Mouse (Mus musculus) left cerebral cortex, adult 18-20 months (tissue): Measurements from ENCODE around the gene Tmem100. TPM values are rescaled to one million over a fixed set of nuclear protein-coding genes. Genes with fewer than 3 reads are reported as not detected.

Experiments used
- DNase-seq, 2 experiments: peaks; one replicate each; pipeline ENCODE4 v3.0.0; 2021 to 2022; ENCODE audit warnings: low spot score in 2 of 2, mixed read lengths in 1 of 2
- total RNA-seq, 2 experiments: library from RNA; stranded (reverse); gene quantifications; 2 replicates each; pipeline ENCODE4 v1.2.3; 2021

Gene Tmem100
- total RNA-seq, 2 experiments from 2014 or later = 12.3 to 18.2 TPM

DNA sequence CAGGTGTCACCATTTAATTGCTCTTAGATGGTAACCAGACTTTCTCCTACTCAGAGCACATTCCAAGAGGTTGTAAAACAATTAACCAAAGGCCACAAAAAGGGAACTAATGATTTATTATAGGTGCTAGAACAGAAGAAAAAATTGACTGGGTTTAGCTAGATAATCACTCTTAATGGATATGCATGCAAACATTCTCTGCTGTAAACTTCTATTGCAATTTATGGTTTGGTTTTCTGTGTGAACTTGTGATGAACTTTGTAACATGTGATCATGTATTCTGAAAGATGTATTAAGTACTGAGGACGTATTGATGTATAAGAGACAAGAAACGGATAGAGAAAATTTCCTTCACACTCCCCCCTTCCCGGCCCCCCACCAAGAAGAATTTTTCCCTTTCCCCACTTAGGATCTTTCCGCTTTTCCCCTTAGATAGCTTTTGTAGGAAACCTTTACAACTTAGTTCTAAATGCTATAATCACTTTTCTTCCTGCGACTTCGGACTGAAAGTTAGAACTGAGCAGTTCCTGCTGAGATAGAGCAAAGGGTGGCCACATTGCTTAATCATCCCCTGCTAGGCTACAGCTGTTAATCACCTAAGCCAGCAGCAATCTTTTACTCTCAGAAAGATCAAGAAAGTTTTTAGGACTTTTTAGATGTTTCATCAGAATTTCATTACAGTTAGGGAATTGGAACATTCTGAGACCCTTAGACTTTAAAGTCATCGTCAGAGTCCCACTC lies 22.2 kb upstream of the Tmem100 start:
- DNase-seq = no peak

DNA sequence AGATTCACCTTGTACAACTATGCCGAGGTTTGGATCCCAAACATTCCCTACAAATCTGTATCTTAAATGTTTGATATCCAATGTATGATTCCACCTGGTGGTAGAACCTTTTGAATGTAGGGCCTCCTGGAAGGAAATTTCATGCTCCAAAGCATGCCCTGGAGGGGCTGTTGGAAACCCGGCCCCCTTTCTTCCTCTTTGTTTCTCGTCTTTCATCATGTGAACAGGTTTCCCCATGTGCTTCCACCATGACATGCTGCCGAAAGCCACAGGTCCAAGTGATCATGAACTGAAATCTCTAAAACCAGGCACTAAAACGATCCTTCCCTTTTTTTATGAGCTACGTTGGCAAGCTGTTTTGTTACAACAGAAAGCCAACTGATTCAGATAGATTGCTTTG lies 16.5 kb upstream of the Tmem100 start:
- DNase-seq = no peak

DNA sequence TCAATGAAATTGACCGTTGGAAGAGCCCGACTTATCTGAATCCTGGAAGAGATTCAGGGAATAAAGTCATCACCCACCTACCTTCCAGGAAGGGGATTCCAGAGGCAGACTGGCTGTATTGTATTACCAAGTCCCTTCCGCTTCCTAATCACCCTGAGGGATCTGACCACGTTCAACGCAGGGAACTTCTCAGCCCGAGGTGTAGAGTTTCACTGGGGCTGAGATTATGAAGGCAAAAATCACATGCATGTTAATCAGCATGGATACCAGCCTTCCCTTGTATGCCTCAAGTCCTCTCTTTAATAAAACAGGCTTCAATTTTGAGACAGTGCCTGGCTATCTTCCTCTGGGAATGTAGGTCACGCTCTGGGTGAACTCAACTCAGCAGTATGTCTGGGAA lies 14.9 kb upstream of the Tmem100 start:
- DNase-seq = no peak

DNA sequence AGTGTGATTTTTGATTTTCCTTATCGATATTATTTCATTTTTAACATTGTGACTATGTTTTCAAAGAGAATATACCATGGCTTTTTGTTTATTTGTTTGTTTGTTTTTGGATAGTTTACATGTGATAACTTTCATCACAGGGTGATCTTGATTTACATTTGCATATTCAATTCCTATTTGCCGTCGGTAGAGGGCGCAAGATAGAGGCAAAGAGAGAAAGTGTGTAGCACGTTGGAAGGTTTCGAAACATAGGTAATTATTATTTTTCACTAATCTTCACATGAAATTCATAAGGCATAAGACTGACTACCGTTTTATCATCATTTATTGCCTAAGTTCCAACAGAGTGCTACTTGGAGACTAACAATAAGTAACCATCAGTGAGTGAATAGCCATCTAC lies 11.0 kb upstream of the Tmem100 start:
- DNase-seq = peak; percentile 27 to 60

DNA sequence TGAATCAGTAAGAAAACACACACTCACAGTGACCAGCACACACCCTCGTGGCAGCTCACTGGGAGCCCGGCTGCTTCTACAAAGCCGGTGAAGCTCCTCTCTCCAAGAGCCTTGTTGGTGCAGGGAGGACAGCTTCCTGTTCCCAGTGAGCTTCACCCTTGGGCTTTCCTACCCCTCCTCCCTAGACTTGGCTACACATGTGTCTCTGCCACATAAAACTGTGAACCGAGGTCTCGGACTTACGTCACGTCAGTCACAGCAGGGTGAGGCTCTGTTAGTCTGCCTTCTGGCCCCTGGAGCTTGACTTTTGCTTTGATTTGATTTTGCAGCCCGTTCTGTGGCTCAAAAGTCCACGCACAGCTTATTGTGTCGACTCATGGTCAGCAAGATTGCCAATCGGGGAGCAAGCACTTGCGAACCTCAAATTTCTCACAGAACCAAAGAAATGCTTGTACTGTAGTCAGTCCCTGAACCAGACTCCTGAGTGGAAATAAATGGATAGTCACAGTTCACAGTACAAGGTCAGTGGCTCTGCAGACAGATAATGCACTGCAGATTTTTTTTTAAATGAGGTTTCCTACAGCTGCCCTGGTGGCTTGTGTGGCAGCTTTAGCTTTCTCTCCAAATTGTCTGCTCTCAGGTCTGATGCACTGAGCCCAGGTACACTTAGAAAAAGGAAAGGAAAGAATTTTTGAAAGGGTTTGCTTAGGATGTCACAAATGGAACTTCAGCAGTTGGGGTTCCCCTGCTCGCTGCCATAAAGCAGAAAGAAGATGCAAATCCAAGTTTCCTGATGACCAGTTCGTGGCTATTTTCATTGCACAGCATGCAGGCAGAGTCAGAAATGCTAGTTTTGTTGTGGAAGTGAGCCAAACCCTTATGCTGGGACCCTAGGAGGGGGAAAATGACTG lies 4.0 kb upstream of the Tmem100 start:
- no peak for DNase-seq

DNA sequence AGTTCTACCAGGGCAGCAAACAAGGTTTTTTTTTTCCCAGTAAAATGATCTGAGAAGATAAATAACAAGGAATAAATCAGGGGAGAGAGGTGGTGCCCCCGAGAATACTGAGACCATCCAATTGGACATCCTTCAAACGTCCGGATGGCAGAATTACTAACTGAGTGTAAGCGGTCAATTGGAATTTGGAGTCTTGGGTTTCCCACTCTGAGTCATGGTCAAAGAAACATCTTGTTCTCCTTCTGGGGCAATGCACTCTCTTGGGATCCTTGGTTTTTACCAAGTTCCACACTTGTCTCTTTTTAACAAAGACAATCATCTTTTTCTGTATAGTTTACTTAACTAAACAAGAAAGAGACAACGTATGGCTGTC lies 3.4 kb upstream of the Tmem100 start:
- no peak for DNase-seq

DNA sequence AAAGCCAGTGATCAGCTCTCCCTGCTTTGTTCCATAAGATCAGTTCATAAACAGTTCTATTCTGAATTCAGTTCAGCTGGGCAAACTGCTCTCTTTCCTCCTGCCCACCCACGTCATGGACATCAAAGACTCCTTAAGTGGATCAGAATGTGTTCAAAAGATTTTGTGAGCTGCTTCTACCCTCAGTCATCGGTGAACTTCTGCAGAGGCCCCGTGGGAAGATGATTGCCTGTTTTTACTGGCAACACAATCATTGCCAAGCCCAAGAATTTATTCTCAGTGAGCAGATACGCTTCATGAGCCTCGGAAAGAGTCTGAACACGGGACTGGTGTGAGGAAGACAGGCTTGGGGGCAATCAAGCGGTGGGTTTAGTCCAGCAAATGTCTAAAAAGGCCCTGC lies 2.9 kb upstream of the Tmem100 start:
- DNase-seq = no peak

DNA sequence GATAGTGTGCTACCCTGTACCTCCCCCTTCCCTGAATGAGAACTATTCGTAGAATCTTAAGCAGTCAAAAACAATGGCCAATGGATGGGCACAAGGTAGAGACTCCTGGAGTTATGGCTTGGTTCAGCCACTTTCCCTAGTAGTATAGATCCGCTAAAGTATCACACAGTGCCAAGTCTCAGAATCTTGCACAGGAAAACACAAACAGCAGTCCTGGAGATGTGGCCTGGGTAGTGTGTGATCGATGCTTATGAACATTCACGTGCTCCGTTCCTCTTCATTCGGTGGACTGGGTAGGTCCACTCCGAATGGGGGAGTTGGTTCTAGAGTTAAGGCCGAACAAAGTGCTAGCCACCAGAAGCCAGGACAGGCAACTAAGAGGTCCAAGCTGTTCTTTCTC lies 1.4 kb upstream of the Tmem100 start:
- no peak for DNase-seq

DNA sequence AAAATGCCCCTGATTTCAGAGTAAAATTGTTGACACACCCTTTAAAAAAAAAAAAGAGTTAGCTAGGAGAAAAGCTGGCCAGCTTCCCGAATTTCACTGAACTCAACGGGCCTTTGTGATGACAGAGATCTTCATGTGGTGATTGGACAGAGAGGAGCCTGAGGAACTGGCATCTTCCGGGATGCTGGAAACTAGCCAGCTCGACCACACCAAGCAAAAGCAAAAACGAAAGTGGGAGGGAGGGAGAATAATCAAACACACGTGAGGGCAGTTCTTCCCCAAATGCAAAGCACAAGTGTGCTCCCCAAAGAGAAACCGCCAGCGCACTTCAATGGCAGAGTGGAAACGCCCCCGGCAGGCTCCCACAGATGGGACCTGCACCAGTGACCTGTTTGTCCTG lies 794 bp upstream of the Tmem100 start:
- DNase-seq = no peak

DNA sequence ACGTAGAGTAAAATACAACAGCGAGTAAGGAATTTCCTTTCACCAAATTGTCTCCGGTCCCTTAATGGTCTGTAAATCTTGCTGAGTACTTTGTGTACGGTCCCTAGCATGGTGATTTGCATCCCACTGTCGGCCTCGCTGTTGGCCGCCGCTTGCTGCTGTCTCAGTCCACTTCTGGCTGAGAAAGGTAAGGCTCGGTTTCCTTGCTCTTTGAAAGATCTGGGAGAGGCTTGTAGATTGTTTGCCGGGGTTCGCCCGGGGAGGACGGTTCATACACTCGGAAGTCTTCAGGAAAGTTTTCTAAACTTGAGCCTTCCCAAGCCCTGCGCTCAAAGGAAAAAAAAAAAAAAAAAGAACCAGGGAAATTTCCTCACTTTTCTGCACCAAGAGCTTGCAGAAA lies 409 bp downstream of the Tmem100 start:
- peak; percentile 24 to 30 for DNase-seq

DNA sequence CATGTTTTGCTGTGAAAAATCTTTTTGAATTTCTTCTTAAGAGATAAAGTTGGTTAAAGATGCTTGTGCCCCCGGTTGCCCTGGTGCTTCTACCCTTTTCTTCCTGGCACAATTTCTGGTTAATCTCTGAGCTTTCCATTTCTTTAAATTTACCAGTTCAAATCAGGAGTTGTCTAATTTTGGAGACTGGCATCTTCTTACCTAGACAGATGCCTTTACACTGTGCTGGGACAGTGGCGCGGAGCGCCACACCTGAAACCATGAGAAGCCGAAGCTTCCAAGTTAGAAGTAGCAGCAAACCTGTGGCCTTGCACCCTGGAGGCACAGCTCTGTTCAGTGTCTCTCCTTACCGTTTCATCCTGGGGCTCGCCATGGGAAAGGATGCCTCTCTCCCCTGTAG lies 928 bp downstream of the Tmem100 start:
- no peak for DNase-seq

DNA sequence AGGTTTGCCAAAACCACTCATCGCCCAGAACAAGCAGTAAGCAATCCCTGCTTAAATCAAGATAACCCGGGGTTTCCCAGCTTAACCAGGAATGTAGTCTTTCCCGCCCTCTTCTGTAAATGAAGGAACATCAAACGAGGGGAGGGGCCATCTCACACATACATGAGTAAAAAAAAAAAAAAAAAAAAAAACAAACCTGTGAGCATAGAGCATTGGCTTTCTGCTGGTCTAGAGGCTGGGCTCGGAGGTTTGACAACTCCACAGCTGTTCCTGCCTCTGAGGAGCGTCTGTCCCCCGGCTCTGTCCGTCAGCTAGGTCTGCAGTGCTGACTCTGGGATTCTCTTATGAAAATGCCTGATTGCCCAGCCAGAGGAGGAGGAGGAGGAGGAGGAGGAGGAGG lies 2.7 kb downstream of the Tmem100 start:
- no peak for DNase-seq

DNA sequence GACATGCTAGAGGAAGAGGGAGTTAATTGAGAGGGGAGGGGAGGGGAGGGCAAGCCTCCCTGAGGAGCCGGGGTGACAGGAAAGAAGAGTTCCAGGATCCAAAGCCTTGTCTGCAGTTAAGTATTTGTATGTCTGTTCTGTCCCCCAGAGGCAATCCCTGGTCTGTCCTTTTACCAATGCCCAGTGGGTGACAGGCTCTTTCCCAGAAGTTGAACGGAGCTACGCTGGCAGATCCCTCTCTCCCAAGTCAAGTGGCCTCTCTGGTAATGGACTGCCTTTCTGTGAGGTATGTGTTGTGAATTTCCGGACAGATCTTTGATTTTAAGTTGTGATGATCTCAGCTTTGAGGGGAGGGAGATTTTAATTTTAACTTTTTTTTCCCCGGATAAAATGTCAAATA lies 3.3 kb downstream of the Tmem100 start:
- DNase-seq = no peak

DNA sequence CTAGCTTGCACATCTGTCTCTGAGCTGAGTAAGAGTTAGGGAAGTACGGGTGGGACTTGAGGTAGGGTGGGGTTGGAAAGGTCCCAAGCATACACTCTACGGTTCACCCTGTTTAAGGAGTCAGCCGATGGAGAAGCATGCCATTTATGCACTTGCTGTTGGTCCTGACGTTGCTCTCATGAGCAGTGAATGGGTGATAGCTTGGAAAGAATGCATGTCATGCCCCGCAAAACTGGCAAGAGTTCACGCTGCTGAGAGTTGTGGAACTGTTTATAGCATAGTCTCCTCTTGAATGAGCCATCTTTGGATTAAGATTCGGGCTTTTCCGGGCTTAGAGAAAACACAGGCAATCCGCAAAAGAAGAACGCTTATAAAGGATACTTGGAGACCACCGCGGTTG lies 4.5 kb downstream of the Tmem100 start:
- no peak for DNase-seq

DNA sequence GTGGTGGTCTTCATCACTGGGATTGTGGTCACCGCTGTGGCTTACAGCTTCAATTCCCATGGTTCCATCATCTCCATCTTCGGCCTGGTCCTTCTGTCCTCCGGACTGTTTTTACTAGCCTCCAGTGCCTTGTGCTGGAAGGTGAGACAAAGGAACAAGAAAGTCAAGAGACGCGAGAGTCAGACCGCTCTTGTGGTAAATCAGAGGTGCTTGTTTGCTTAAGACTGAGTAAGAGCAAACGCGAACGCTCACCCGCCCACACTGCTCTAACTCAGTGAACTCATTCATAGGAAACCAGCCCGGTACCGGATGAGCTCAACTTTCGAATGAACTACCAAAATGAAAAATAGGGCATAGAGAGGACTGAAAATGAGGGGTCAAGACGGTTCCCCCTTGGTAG lies 5.4 kb downstream of the Tmem100 start:
- DNase-seq = no peak

DNA sequence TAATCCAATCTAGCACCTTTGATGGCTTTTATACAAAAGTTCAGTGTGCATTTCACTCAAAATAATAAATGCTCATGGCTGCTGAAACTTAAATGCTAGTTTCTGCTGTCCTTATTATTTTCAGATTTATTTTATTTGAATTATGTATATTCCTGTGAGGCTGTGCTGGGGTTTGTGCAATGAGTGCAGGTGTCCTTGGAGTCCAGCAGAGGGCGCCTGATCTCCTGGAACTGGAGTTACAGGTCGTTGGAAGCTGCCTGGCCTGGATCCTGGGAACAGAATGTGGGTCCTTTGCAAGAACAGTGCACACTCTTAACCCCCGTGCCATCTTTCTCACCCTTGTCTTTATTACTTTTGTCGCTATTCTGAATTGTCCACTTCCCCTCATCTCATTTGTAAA lies 6.3 kb downstream of the Tmem100 start:
- DNase-seq = no peak

DNA sequence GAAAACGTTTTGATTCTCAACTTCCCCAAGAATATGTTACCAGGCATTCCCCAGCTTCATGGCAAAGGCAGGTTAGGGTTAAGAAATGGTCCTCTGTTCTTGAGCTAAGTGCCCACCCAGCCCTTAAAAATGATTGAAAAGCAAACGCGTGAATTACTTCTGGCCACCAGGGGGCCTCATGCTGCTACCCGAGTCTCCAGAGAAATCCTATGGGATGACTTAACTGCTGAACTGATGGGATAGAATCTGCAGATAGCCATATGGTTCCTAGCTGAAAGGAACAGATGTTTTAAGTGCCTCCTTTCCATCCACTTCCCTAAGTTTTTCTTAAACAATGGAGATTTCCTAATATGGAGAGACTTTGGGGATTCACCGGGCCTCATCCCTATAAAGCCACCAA lies 7.9 kb downstream of the Tmem100 start:
- DNase-seq = peak; percentile 42 to 63

DNA sequence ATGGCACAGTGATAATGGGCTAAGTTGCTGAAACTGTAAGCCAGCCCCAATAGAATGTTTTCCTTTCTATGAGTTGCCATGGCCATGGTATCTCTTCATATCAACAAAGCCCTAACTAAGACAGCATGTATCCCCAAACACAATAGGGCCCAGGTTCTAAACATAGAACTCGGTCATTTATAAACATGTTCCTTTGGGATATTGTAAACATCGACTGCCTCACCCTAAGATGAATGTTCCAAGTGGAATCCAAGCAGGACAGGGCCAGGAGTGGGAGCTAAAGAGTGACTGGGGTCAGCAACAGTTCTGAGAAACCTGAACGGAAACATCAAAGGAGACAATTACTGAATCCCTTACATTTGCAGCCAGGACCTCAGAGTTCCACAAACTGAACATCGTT lies 14.3 kb downstream of the Tmem100 start:
- DNase-seq = no peak

DNA sequence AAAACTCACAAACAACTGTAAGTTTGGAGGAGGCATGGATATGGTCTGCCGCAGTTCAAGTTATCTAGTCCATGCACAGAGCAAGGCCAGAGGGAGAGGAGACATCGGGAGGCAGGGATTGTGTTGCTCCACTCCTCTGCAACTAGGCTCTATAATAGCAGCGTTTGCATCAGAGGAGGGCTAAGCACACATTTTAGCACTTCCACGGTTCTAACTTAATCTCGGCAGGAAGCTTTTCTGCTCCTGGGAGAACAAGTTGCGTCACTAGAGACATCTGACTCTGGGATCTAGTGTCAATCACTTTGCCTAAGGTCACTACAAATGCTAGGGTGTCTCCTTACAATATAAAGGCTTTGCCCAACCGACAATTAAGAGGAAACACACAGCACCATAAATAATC lies 16.1 kb downstream of the Tmem100 start:
- no peak for DNase-seq

DNA sequence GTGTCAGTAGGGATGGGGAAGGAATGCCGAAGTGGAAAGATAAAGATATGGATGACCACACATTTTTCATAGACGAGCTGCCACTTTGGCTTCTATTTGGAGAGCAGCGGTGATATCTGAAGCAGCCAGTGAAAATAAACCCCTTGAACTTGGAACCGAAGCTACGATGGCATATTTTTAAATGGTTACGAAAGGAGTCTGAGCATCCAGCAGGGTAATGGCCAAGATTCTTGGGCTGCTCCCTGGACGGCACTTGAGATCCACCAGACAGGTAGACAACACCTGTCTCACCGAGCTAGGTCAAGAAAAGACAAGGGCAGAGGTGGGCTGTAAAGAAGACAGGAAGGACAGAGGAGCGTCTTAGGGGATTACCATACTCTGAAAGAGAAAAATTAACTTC lies 17.1 kb downstream of the Tmem100 start:
- no peak for DNase-seq

DNA sequence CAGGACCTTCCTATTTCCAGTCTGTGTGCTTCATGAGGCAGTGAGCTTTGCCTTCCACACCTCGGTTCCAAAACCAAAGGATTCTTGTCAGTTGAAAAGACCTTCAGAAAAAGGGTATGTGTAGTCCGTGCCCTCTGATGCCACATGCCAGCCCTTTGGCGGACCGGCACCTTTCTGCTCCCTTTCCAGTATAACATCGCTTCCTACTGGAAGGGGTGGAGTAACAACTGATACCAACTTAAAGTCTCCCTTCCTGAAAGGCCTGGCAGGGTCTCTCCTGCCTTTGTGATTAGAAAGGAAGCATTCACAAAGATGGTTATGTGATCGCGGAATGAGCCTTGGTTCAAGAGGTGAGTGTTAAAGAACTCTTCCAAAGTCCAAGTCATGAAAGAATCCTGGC lies 19.9 kb downstream of the Tmem100 start:
- no peak for DNase-seq

DNA sequence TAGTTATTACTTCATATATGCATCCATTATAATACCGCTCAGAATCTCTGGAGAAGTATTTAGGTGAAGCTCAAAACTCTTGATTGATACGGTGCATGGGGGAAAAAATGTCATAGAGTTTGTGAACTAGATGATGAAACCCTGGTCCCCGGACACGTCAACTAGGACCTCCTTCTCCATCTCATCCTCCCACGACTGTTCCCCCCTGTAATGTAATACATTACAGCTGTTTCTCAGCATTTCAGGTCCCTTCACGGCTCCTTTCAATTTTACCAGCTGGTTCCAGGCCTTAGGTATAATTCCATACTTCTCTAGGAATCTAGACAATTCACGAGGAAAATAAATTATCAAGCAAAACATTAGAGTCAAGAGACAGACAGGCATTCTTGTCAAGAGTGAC lies 22.6 kb downstream of the Tmem100 start:
- no peak for DNase-seq

DNA sequence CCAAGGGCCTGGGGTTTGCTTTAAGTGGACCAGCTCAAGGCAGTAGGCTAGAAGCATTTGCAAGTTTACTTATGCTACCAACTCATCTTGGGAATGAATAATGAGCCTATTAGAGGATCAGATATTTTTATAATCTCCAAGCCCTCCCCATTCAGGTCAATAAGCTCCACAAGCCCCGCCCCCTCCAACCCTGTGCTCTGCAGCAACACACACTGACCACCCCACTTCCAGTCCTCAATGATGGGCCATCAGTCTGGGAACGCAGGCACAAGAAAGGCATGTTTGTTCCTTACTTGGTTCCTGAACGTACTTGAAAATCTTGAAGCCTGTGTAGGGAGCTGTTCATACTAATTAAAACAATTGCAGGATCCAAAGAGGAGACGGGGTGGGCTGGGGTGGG lies 23.7 kb downstream of the Tmem100 start:
- no peak for DNase-seq
